Mouse (Mus musculus): ENCODE measurements around the gene Zmynd8. TPM values are rescaled to one million over a fixed set of nuclear protein-coding genes. Genes with fewer than 3 reads are reported as not detected.

The Zmynd8 gene
- total and polyA plus RNA-seq, 3 experiments: 30.3 to 89.2 (median 41.6) TPM

DNA sequence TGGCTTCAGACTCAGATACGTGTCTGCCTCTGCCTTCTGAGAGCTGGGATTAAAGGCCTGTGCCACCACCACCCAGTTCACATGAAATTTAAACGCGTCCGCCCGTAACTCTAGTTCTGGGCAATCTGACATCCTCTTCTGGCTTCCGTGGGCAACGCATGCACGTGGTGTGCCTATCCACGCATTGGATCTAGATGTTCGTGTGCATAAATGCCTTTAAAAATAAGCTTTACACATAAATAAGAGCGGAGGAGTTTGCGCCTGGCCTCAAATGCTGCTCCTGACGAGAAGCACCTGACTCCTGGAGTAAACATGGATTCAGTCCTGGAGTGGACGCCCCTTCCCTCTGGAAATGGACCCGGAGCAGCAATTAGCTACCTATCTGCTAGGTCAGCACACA, 76.3 kb downstream of the Zmynd8 start:
- TF ChIP-seq GATA1 (IDR thresholded peaks at IDR 0.05; ENCODE audit: low read depth, low read length) (no peak), GABPA (IDR thresholded peaks at IDR 0.05; ENCODE audit: low read depth, low read length) (no peak), CTCF (IDR thresholded peaks at IDR 0.05 in 2 of 3, conservative IDR thresholded peaks at IDR 0.05 in 1 of 3; ENCODE audit: control insufficient read depth in 1 of 3, insufficient read depth in 1 of 3, low read depth in 2 of 3, low read length in 3 of 3, poor library complexity in 1 of 3, severe bottlenecking in 1 of 3) (no peak), USF1 (IDR thresholded peaks at IDR 0.05; ENCODE audit: low read depth, low read length) (no peak), MAFK (IDR thresholded peaks at IDR 0.05; ENCODE audit: borderline replicate concordance, low read depth, low read length) (no peak), TCF12 (IDR thresholded peaks at IDR 0.05; ENCODE audit: low read depth, low read length) (no peak), SIN3A (IDR thresholded peaks at IDR 0.05; ENCODE audit: low read length) (no peak), UBTF (IDR thresholded peaks at IDR 0.05; ENCODE audit: borderline replicate concordance, insufficient read depth, low read depth, low read length) (no peak), E2F4 (IDR thresholded peaks at IDR 0.05; ENCODE audit: borderline replicate concordance, low read depth, low read length) (no peak), HCFC1 (IDR thresholded peaks at IDR 0.05; ENCODE audit: low read depth, low read length) (no peak), MYC (IDR thresholded peaks at IDR 0.05; ENCODE audit: low read depth, low read length) (no peak), MXI1 (IDR thresholded peaks at IDR 0.05; ENCODE audit: low read depth, low read length) (no peak), MAZ (IDR thresholded peaks at IDR 0.05; ENCODE audit: low read depth, low read length) (no peak), POLR2AphosphoS5 (IDR thresholded peaks at IDR 0.05; ENCODE audit: borderline replicate concordance, low read depth, low read length) (no peak), JUND (IDR thresholded peaks at IDR 0.05; ENCODE audit: low read depth, low read length) (no peak), CHD1 (IDR thresholded peaks at IDR 0.05; ENCODE audit: low read depth, low read length) (no peak), BHLHE40 (IDR thresholded peaks at IDR 0.05; ENCODE audit: borderline replicate concordance, low read depth, low read length) (no peak), MAX (IDR thresholded peaks at IDR 0.05; ENCODE audit: low read length) (no peak), NRF1 (IDR thresholded peaks at IDR 0.05; ENCODE audit: insufficient read depth, low read depth, low read length, poor library complexity, severe bottlenecking) (no peak), SMC3 (IDR thresholded peaks at IDR 0.05; ENCODE audit: low read depth, low read length) (no peak)
- H3K9ac ChIP-seq (ENCODE audit: control insufficient read depth, low read depth, low read length, poor library complexity, severe bottlenecking): no peak overlapping the region
- DNase-seq (ENCODE audit: low read depth, low spot score): no peak
- H3K27me3 ChIP-seq (ENCODE audit: control insufficient read depth in 1 of 2, insufficient read depth in 2 of 2, low read length in 2 of 2): no peaks in the 10 kb centered on the region
- no peak overlapping the region for H3K27ac ChIP-seq (ENCODE audit: control insufficient read depth, low read depth, low read length)
- H3K4me3 ChIP-seq (ENCODE audit: control insufficient read depth in 1 of 2, insufficient read depth in 1 of 2, low read depth in 2 of 2, low read length in 2 of 2): no peak overlapping the region
- peaks cover 0 to 16% of the 10 kb centered on the region in 2 experiments; a peak in 2 of 4 replicates for H3K36me3 ChIP-seq (ENCODE audit: control insufficient read depth in 1 of 2, insufficient read depth in 2 of 2, low read length in 2 of 2)
- no peaks in the 10 kb centered on the region for H3K9me3 ChIP-seq (replicated peaks; ENCODE audit: insufficient read depth, low read length)
- H3K79me2 ChIP-seq (ENCODE audit: control insufficient read depth, insufficient read depth, low read length, poor library complexity): no peaks in the 10 kb centered on the region
- H3K4me1 ChIP-seq (ENCODE audit: control insufficient read depth in 1 of 2, insufficient read depth in 2 of 2, low read length in 2 of 2): no peaks in the 10 kb centered on the region

DNA sequence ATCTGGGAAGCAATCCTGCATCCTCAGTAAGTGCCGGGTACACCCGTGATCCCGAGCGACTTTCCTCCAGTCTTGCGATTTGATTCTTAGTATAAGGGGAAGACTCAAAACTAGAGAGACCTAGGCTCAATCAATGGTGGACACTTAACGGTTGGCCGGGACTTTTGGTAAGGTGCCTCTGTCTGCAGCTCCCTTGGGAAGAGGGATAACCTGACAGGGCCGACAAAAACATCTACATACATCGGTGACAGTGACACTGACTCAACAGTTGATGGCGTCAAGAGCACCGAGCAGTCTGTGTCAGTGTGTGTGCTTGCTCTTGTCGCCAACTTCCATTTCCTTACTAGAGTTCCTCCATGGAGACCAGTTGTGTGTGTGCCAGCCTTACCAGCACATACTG, 77.1 kb downstream of the Zmynd8 start:
- H3K27me3 ChIP-seq (ENCODE audit: control insufficient read depth in 1 of 2, insufficient read depth in 2 of 2, low read length in 2 of 2): no peaks in the 10 kb centered on the region
- H3K27ac ChIP-seq (ENCODE audit: control insufficient read depth, low read depth, low read length): no peak overlapping the region
- no peaks in the 10 kb centered on the region for H3K9me3 ChIP-seq (replicated peaks; ENCODE audit: insufficient read depth, low read length)
- H3K36me3 ChIP-seq (ENCODE audit: control insufficient read depth in 1 of 2, insufficient read depth in 2 of 2, low read length in 2 of 2): peaks cover 0 to 16% of the 10 kb centered on the region in 2 experiments; a peak in 2 of 4 replicates
- no peaks in the 10 kb centered on the region for H3K4me1 ChIP-seq (ENCODE audit: control insufficient read depth in 1 of 2, insufficient read depth in 2 of 2, low read length in 2 of 2)
- H3K79me2 ChIP-seq (ENCODE audit: control insufficient read depth, insufficient read depth, low read length, poor library complexity): no peaks in the 10 kb centered on the region
- DNase-seq (ENCODE audit: low read depth, low spot score): no peak
- H3K4me3 ChIP-seq (ENCODE audit: control insufficient read depth in 1 of 2, insufficient read depth in 1 of 2, low read depth in 2 of 2, low read length in 2 of 2): no peak overlapping the region
- no peak overlapping the region for H3K9ac ChIP-seq (ENCODE audit: control insufficient read depth, low read depth, low read length, poor library complexity, severe bottlenecking)
- TF ChIP-seq KAT2A (conservative IDR thresholded peaks at IDR 0.05; ENCODE audit: low read depth, low read length) (no peak), SIN3A (IDR thresholded peaks at IDR 0.05; ENCODE audit: low read length) (no peak), E2F4 (IDR thresholded peaks at IDR 0.05; ENCODE audit: borderline replicate concordance, low read depth, low read length) (no peak), ZC3H11A (IDR thresholded peaks at IDR 0.05; ENCODE audit: low read depth, low read length) (no peak), ZKSCAN1 (IDR thresholded peaks at IDR 0.05; ENCODE audit: low read depth, low read length) (no peak), HCFC1 (IDR thresholded peaks at IDR 0.05; ENCODE audit: low read depth, low read length) (no peak), TCF12 (IDR thresholded peaks at IDR 0.05; ENCODE audit: low read depth, low read length) (no peak), MAZ (IDR thresholded peaks at IDR 0.05; ENCODE audit: low read depth, low read length) (no peak), MAX (IDR thresholded peaks at IDR 0.05; ENCODE audit: low read length) (no peak), CHD1 (IDR thresholded peaks at IDR 0.05; ENCODE audit: low read depth, low read length) (no peak), EP300 (IDR thresholded peaks at IDR 0.05; ENCODE audit: low read depth in 1 of 2, low read length in 2 of 2) (no peak), RCOR1 (IDR thresholded peaks at IDR 0.05; ENCODE audit: low read depth, low read length) (no peak)

Data from MEL (cell line).